Mouse (Mus musculus) monocyte, adult 5-6 weeks (primary cell): ENCODE data around the gene Nrxn3. TPM values are rescaled to one million over a fixed set of nuclear protein-coding genes. Genes with fewer than 3 reads are reported as not detected.

Experiments used
- ATAC-seq: fragments of 153-309, 156-312 bp; replicated peaks from 2 replicates; pipeline ENCODE4 v1.8.0; 2017; ENCODE audit warnings: mild to moderate bottlenecking; ENCODE audit not compliant: low TSS enrichment, insufficient number of reproducible peaks, severe bottlenecking, poor library complexity, low FRiP score
- total RNA-seq: library from RNA; stranded (forward); fragments of 200-1000, 200-491, 200-594 nt; gene quantifications from 3 replicates; pipeline ENCODE4 v1.2.3, GENCODE M21; 2017

The Nrxn3 gene
- total RNA-seq, 1 experiment from 2014 or later = not detected

- no peak for ATAC-seq
Measured at GRCm38 (mm10) chr12:90027023-90027422, 1304.3 kb downstream of the Nrxn3 start.

- ATAC-seq = no peak
Measured at GRCm38 (mm10) chr12:90041038-90041437, 1318.4 kb downstream of the Nrxn3 start.

- no peak for ATAC-seq
Measured at GRCm38 (mm10) chr12:90056256-90056655, 1333.6 kb downstream of the Nrxn3 start.

GRCm38 (mm10) chr12:90059786-90060185 is 1337.1 kb downstream of the Nrxn3 start:
- no peak for ATAC-seq

GRCm38 (mm10) chr12:90061312-90061711 is 1338.6 kb downstream of the Nrxn3 start:
- ATAC-seq = no peak

GRCm38 (mm10) chr12:90062219-90062618 is 1339.5 kb downstream of the Nrxn3 start:
- ATAC-seq = no peak

GRCm38 (mm10) chr12:90063443-90063842 is 1340.8 kb downstream of the Nrxn3 start:
- ATAC-seq = no peak

- ATAC-seq = no peak
Measured at GRCm38 (mm10) chr12:90085862-90086261, 1363.2 kb downstream of the Nrxn3 start.

GRCm38 (mm10) chr12:90095754-90096153 is 1373.1 kb downstream of the Nrxn3 start:
- ATAC-seq = no peak

GRCm38 (mm10) chr12:90113351-90113791 is 1390.7 kb downstream of the Nrxn3 start:
- ATAC-seq = no peak

- ATAC-seq = no peak
Measured at GRCm38 (mm10) chr12:90131927-90132869, 1409.5 kb downstream of the Nrxn3 start.

GRCm38 (mm10) chr12:90142011-90142410 is 1419.3 kb downstream of the Nrxn3 start:
- ATAC-seq = no peak

GRCm38 (mm10) chr12:90144247-90144646 is 1421.6 kb downstream of the Nrxn3 start:
- no peak for ATAC-seq

- no peak for ATAC-seq
Measured at GRCm38 (mm10) chr12:90158131-90158772, 1435.6 kb downstream of the Nrxn3 start.

- ATAC-seq = no peak
Measured at GRCm38 (mm10) chr12:90159911-90160310, 1437.2 kb downstream of the Nrxn3 start.

- ATAC-seq = no peak
Measured at GRCm38 (mm10) chr12:90166118-90166517, 1443.4 kb downstream of the Nrxn3 start.

GRCm38 (mm10) chr12:90181566-90181965 is 1458.9 kb downstream of the Nrxn3 start:
- no peak for ATAC-seq

- no peak for ATAC-seq
Measured at GRCm38 (mm10) chr12:90183021-90183420, 1460.3 kb downstream of the Nrxn3 start.

GRCm38 (mm10) chr12:90196161-90196560 is 1473.5 kb downstream of the Nrxn3 start:
- ATAC-seq = no peak

GRCm38 (mm10) chr12:90197994-90198393 is 1475.3 kb downstream of the Nrxn3 start:
- no peak for ATAC-seq
